Mouse (Mus musculus): ENCODE data around the gene Rptor. TPM values are rescaled to one million over a fixed set of nuclear protein-coding genes. Genes with fewer than 3 reads are reported as not detected.

Rptor gene
- polyA plus RNA-seq, 1 experiment from 2014 or later = 13.2 TPM

GRCm38 (mm10) chr11:119808647-119809280, 206.1 kb downstream of the Rptor start:
- Histone ChIP-seq H3K27me3 (replicated peaks; ENCODE audit: control insufficient read depth, insufficient read depth, low read length) (no peaks in the 10 kb centered on the region), H3K4me2 (no peak overlapping the region), H3K27ac (ENCODE audit: low read depth, low read length) (no peak overlapping the region), H3K4me1 (replicated peaks; ENCODE audit: control insufficient read depth, insufficient read depth, low read length) (no peaks in the 10 kb centered on the region), H3K9me3 (ENCODE audit: control insufficient read depth, low read length) (no peaks in the 10 kb centered on the region), H3K36me3 (ENCODE audit: control insufficient read depth, insufficient read depth, low read length) (peaks cover 6% of the 10 kb centered on the region; the same call in 1 of the 2 replicates), H3K4me3 (ENCODE audit: low read depth, low read length) (no peak overlapping the region), H3K9ac (ENCODE audit: low read depth, low read length) (no peak overlapping the region)
- ATAC-seq (replicated peaks; ENCODE audit: low FRiP score) = no peak
- DNase-seq (ENCODE audit: low spot score) = no peak
- WGBS = 91% methylated on average over 10 of the region's 10 CpGs

DNA sequence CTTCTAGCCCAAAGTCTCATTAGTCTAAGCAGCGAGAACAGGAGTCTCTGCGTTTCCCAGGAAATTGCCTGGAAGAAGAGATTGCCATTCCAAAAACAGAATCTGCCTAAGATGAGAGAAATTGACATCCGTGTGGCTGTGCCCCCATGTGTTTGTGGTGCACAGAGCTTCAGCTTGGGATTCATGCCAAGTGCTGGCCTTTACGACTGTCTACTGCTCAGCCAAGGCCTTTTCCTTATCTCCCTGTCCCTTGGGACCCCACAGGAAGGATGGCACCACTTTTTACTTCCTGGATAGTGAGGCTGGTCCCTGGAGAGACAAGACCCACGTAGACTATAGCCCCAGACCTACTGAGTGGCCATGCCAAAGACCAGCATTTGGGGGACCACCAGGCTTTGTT, 206.6 kb downstream of the Rptor start:
- Histone ChIP-seq H3K27me3 (replicated peaks; ENCODE audit: control insufficient read depth, insufficient read depth, low read length) (no peaks in the 10 kb centered on the region), H3K4me2 (no peak overlapping the region), H3K4me3 (ENCODE audit: low read depth, low read length) (no peak overlapping the region), H3K27ac (ENCODE audit: low read depth, low read length) (no peak overlapping the region), H3K36me3 (ENCODE audit: control insufficient read depth, insufficient read depth, low read length) (peaks cover 9% of the 10 kb centered on the region; the same call in 1 of the 2 replicates), H3K9me3 (ENCODE audit: control insufficient read depth, low read length) (no peaks in the 10 kb centered on the region), H3K4me1 (replicated peaks; ENCODE audit: control insufficient read depth, insufficient read depth, low read length) (no peaks in the 10 kb centered on the region), H3K9ac (ENCODE audit: low read depth, low read length) (no peak overlapping the region)
- no peak for DNase-seq (ENCODE audit: low spot score)
- 75% methylated on average over 5 of the region's 5 CpGs for WGBS
- ATAC-seq (replicated peaks; ENCODE audit: low FRiP score) = no peak

- Histone ChIP-seq H3K36me3 (ENCODE audit: control insufficient read depth, insufficient read depth, low read length) (peaks cover 11% of the 10 kb centered on the region; the same call in 1 of the 2 replicates), H3K4me3 (ENCODE audit: low read depth, low read length) (no peak overlapping the region), H3K4me2 (no peak overlapping the region), H3K9me3 (ENCODE audit: control insufficient read depth, low read length) (no peaks in the 10 kb centered on the region), H3K27me3 (replicated peaks; ENCODE audit: control insufficient read depth, insufficient read depth, low read length) (no peaks in the 10 kb centered on the region), H3K4me1 (replicated peaks; ENCODE audit: control insufficient read depth, insufficient read depth, low read length) (no peaks in the 10 kb centered on the region), H3K9ac (ENCODE audit: low read depth, low read length) (no peak overlapping the region), H3K27ac (ENCODE audit: low read depth, low read length) (no peak overlapping the region)
- WGBS = 82% methylated on average over 8 of the region's 8 CpGs
- DNase-seq (ENCODE audit: low spot score) (no peak), ATAC-seq (replicated peaks; ENCODE audit: low FRiP score) (no peak)
Measured at GRCm38 (mm10) chr11:119811022-119811421, 208.3 kb downstream of the Rptor start.

GRCm38 (mm10) chr11:119811598-119811997, 208.9 kb downstream of the Rptor start:
- no peak overlapping the region for H3K9ac ChIP-seq (ENCODE audit: low read depth, low read length)
- H3K4me2 ChIP-seq = no peak overlapping the region
- 92% methylated on average over 1 of the region's 1 CpGs for WGBS

GRCm38 (mm10) chr11:119812093-119812492, 209.4 kb downstream of the Rptor start:
- no peak for ATAC-seq (replicated peaks; ENCODE audit: low FRiP score)
- H3K9ac ChIP-seq (ENCODE audit: low read depth, low read length) = no peak overlapping the region
- WGBS = 96% methylated on average over 4 of the region's 4 CpGs
- H3K9me3 ChIP-seq (ENCODE audit: control insufficient read depth, low read length) = no peaks in the 10 kb centered on the region
- H3K4me2 ChIP-seq = no peak overlapping the region
- peaks cover 11% of the 10 kb centered on the region; the same call in 1 of the 2 replicates for H3K36me3 ChIP-seq (ENCODE audit: control insufficient read depth, insufficient read depth, low read length)
- H3K4me1 ChIP-seq (replicated peaks; ENCODE audit: control insufficient read depth, insufficient read depth, low read length) = peaks cover 5% of the 10 kb centered on the region; the same call in 1 of the 2 replicates
- H3K27ac ChIP-seq (ENCODE audit: low read depth, low read length) = no peak overlapping the region
- H3K27me3 ChIP-seq (replicated peaks; ENCODE audit: control insufficient read depth, insufficient read depth, low read length) = no peaks in the 10 kb centered on the region
- no peak overlapping the region for H3K4me3 ChIP-seq (ENCODE audit: low read depth, low read length)
- DNase-seq (ENCODE audit: low spot score) = no peak

More at GRCm38 (mm10) chr11:119811598-119811997, 208.9 kb downstream of the Rptor start:
- Histone ChIP-seq H3K27ac (ENCODE audit: low read depth, low read length) (no peak overlapping the region), H3K36me3 (ENCODE audit: control insufficient read depth, insufficient read depth, low read length) (peaks cover 11% of the 10 kb centered on the region; the same call in 1 of the 2 replicates), H3K4me3 (ENCODE audit: low read depth, low read length) (no peak overlapping the region), H3K27me3 (replicated peaks; ENCODE audit: control insufficient read depth, insufficient read depth, low read length) (no peaks in the 10 kb centered on the region), H3K9me3 (ENCODE audit: control insufficient read depth, low read length) (no peaks in the 10 kb centered on the region), H3K4me1 (replicated peaks; ENCODE audit: control insufficient read depth, insufficient read depth, low read length) (peaks cover under 1% of the 10 kb centered on the region; the same call in 1 of the 2 replicates)
- DNase-seq (ENCODE audit: low spot score) (no peak), ATAC-seq (replicated peaks; ENCODE audit: low FRiP score) (no peak)

- DNase-seq (ENCODE audit: low spot score) = no peak
- Histone ChIP-seq H3K4me3 (ENCODE audit: low read depth, low read length) (no peak overlapping the region), H3K36me3 (ENCODE audit: control insufficient read depth, insufficient read depth, low read length) (peaks cover 11% of the 10 kb centered on the region; the same call in 1 of the 2 replicates), H3K4me1 (replicated peaks; ENCODE audit: control insufficient read depth, insufficient read depth, low read length) (peaks cover 12% of the 10 kb centered on the region), H3K27ac (ENCODE audit: low read depth, low read length) (no peak overlapping the region), H3K27me3 (replicated peaks; ENCODE audit: control insufficient read depth, insufficient read depth, low read length) (no peaks in the 10 kb centered on the region), H3K4me2 (no peak overlapping the region), H3K9ac (ENCODE audit: low read depth, low read length) (no peak overlapping the region), H3K9me3 (ENCODE audit: control insufficient read depth, low read length) (no peaks in the 10 kb centered on the region)
- 85% methylated on average over 7 of the region's 7 CpGs for WGBS
- ATAC-seq (replicated peaks; ENCODE audit: low FRiP score) = no peak
Measured at GRCm38 (mm10) chr11:119814035-119814558, 211.4 kb downstream of the Rptor start.

DNA sequence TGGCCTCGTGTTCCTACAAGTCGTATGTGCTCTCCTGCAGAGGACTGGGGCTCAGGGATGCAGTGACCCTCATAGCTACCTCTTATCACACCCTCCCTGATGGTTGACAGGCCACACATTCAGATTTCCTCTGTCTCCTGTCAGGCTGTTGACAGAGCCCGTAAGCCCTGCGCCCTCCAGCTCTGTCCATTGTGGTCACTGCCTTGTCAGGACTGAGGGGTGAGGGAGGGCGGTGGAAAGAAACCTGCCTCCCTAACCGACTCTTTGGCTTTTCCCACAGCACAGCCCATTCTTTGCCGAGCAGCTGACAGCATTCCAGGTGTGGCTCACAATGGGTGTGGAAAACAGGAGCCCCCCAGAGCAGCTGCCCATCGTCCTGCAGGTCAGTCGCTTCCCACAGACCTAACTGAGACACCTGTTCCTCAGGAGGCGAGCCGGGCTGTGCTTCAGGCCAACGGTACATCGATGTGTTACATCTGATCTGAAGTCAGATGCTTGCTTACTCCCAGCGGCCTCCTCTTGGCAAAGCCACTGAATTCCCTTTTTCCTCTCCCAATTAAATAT, 214.2 kb downstream of the Rptor start:
- peaks cover 9% of the 10 kb centered on the region; the same call in 1 of the 2 replicates for H3K36me3 ChIP-seq (ENCODE audit: control insufficient read depth, insufficient read depth, low read length)
- DNase-seq (ENCODE audit: low spot score) (no peak), ATAC-seq (replicated peaks; ENCODE audit: low FRiP score) (no peak)
- H3K9me3 ChIP-seq (ENCODE audit: control insufficient read depth, low read length) = no peaks in the 10 kb centered on the region
- H3K4me3 ChIP-seq (ENCODE audit: low read depth, low read length) = no peak overlapping the region
- peaks cover 12% of the 10 kb centered on the region for H3K4me1 ChIP-seq (replicated peaks; ENCODE audit: control insufficient read depth, insufficient read depth, low read length)
- no peaks in the 10 kb centered on the region for H3K27me3 ChIP-seq (replicated peaks; ENCODE audit: control insufficient read depth, insufficient read depth, low read length)
- 67% methylated on average over 14 of the region's 14 CpGs for WGBS
- H3K27ac ChIP-seq (ENCODE audit: low read depth, low read length) = no peak overlapping the region
- no peak overlapping the region for H3K9ac ChIP-seq (ENCODE audit: low read depth, low read length)
- H3K4me2 ChIP-seq = no peak overlapping the region

- H3K36me3 ChIP-seq (ENCODE audit: control insufficient read depth, insufficient read depth, low read length) = peaks cover 7% of the 10 kb centered on the region; the same call in 1 of the 2 replicates
- DNase-seq (ENCODE audit: low spot score) = no peak
- ATAC-seq (replicated peaks; ENCODE audit: low FRiP score) = no peak
- H3K27me3 ChIP-seq (replicated peaks; ENCODE audit: control insufficient read depth, insufficient read depth, low read length) = no peaks in the 10 kb centered on the region
- no peaks in the 10 kb centered on the region for H3K9me3 ChIP-seq (ENCODE audit: control insufficient read depth, low read length)
- H3K9ac ChIP-seq (ENCODE audit: low read depth, low read length) = no peak overlapping the region
- no peak overlapping the region for H3K27ac ChIP-seq (ENCODE audit: low read depth, low read length)
- WGBS = 37% methylated on average over 3 of the region's 3 CpGs
- H3K4me3 ChIP-seq (ENCODE audit: low read depth, low read length) = no peak overlapping the region
- H3K4me2 ChIP-seq = no peak overlapping the region
- H3K4me1 ChIP-seq (replicated peaks; ENCODE audit: control insufficient read depth, insufficient read depth, low read length) = peaks cover 12% of the 10 kb centered on the region
Measured at GRCm38 (mm10) chr11:119817362-119817837, 214.7 kb downstream of the Rptor start.

Measured in liver, embryonic 11.5 days (tissue).